Mouse (Mus musculus): ENCODE measurements around the gene Abcb11. TPM values are rescaled to one million over a fixed set of nuclear protein-coding genes. Genes with fewer than 3 reads are reported as not detected.
A peak's percentile ranks its signal among the peaks of the same experiment; 100 is the strongest.
"Not testable (repeated sequence)": the region's sequence is repeated elsewhere in the genome, so short reads cannot be mapped to it uniquely, and the experiment has no call there.

Gene Abcb11
- 0.35 and 0.49 TPM in 2 replicates for total RNA-seq (2017)

DNA sequence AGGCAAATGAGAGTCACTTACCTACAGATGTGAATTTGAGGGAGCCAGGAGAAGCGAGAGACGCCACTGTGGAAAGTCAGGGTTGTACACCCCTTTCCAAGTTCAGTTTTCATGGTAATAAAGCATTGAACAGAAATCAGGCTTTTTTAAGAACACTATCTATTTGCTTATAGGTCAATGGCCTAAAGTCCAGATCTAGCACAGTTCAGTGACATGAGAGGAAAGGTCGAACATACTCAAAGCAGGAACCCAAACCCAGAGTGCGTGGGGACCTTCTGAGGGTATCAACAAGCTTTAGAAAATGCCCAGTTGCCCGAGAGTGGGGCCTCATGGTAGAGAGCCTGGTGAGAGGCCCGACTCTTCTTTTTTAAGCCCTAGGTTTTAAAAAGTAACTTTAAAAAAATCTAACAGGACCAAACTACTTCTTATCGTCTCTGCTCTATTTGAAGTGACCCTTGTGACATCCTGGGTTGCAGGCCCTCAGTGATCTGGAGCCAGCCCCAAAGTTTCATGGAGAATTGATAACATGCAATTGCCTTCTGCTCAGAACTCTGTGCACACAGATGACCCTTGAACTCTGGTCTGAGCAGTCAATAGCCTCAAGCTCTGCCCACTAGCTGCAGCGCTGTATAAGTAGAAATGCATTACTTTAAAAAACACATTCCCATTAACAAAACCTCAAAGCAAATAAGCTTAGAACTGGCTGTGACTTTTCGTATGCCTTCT lies at the start of gene Abcb11:
Gene Abcb11, minus strand, starts transcription at position 121 of the 726 bp plus-strand sequence.
- no peak for ATAC-seq (ENCODE audit: extremely low read depth, insufficient number of reproducible peaks, low FRiP score, poor library complexity, severe bottlenecking)

DNA sequence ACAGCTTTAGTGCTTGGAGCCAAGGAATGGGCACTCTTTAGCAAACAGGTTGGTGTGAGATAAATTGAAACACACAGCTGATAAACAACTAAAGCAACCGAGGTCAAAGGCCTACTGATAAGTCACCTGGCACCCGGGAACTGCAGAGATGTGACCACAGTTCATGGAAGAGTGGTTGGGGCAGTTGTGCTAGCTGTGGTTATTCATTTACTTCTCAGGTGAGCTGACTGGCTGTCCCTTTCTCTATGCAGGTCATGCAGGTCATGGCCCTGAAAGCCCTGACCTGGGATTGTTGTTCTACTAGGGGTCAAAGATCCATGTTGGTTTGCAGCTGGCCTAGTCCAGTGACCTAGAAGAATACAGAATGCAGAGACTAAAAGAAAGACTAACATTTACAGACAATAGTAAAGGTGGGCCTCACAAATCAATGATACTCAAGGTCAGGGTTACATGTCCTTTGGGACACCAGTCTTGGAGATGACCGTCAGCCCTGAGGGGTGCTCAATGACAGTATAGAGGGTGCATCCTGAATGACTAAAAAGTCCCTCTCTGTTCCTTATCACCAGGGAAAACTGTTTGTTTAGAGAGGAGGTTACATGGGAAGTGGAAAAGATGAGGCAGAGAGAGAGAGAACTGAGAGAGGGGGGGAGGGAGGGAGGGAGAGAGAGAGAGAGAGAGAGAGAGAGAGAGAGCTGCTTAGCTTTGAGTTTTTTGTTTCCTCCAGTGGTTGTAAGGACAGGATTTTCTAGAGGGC lies 43.9 kb upstream of the Abcb11 start:
- ATAC-seq (ENCODE audit: extremely low read depth, insufficient number of reproducible peaks, low FRiP score, poor library complexity, severe bottlenecking): no peak

DNA sequence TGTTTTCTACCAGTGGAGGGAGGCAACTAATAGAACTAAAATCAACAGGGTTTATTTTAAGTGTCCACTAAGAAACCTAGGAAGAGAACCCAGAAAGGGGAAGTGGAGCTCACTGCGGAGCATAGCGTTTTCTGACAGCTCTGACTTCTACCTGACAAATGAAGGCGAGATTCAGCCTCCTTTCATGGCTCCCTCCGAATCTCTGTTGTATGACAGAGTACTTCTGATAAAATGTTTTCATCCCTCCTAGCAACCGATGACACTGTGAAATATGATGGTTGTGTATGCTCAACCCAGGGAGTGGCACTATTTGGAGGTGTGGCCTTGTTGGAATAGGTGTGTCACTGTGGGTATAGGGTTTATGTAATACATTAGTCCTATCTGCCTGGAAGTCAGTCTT lies 40.4 kb upstream of the Abcb11 start:
- peak; percentile 67 for ATAC-seq (ENCODE audit: extremely low read depth, insufficient number of reproducible peaks, low FRiP score, poor library complexity, severe bottlenecking)

DNA sequence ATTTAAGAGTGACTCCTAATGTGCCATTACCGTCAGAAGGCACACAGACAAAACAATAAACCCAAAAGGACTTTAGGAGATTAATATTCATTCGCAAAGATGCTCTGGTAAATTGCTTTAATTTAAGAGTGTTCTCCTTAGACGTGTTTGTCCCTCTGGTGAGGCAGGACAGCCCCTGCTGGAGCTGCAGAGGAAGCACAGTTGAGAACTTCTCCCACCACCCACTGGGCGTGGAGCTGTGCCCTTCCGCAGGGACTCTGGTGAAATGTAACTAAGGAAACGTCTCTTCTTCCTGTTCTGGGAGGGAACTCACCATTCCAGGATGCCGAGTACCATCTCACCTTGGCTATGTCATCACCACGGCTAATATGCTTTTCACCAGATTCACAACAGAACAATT lies 39.3 kb upstream of the Abcb11 start:
- ATAC-seq (ENCODE audit: extremely low read depth, insufficient number of reproducible peaks, low FRiP score, poor library complexity, severe bottlenecking): peak; percentile 58

DNA sequence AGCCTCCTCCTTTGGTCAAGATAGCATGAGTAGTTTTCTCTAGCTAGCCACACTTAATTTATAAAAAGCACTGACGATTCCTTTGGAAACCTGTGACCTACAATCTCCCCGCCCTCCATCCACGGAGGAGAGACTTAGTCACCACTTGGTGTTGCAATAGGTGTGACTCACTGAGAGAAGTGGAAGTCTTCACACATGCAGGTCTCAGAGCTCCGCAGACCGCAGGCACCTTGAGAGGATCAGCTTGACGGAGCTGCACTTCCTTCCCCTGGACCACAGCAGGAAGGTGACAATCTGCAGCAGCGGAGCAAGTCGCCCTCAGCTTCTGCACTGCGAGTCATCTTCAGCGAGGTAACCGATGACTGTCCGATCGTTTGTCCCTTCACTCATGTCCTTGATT lies 37.9 kb upstream of the Abcb11 start, which contains the start of gene Dhrs9:
Gene Dhrs9, plus strand, starts transcription at position 165 of the 400 bp plus-strand sequence.
- peak; percentile 90 for ATAC-seq (ENCODE audit: extremely low read depth, insufficient number of reproducible peaks, low FRiP score, poor library complexity, severe bottlenecking)

DNA sequence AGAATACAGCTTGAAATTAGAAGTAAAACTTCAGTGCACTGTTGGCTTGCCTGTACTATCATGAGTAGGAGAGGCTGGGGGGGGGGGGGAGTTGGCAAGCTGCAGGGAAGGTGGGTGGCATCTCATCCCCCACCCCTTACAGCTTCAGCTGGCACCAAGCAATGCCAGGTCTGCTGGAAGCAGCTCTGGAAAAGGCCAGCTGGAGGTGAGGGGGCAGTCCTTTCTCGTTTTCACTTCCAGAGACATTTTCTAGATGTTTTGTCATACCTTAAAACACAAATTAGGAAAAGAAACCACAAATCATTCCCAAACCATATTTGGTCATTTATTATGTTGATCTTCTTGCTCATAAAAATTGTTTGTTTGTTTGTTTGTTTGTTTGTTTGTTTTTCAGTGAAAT lies 37.4 kb upstream of the Abcb11 start:
- ATAC-seq (ENCODE audit: extremely low read depth, insufficient number of reproducible peaks, low FRiP score, poor library complexity, severe bottlenecking): no peak

DNA sequence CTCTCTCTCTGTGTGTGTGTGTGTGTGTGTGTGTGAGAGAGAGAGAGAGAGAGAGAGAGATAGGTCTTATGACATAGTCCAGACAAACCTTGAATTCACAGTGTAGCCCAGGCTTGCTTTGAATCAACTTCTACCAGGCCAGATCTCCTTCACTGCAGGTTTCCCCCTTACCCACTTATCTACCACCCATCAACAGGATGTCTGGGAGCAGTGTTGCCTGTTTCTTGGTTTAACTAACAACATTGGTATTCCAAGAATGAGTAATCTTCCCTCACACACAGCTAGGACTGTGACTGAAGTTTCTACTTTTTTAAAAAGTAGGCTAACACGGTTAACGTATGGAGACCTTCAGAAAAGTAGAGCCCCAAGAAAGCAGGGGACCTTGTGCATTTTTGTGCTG lies 34.4 kb upstream of the Abcb11 start:
- ATAC-seq (ENCODE audit: extremely low read depth, insufficient number of reproducible peaks, low FRiP score, poor library complexity, severe bottlenecking): no peak

DNA sequence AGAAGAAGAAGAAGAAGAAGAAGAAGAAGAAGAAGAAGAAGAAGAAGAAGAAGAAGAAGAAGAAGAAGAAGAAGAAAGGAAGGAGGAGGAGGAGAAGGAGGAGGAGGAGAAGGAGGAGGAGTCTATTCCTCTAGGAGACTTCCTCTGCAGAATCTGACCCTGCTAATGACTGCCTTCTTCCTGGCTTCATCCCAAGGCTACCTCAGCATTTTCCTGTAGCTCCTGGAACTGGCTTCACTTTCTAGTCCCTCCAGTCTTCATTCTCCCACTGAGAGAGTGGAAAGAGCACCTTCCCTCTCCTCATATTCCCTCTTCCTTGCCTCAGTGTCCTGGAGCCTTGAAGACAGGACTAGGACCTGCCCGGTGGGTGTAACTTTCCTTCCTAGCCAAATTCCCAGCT lies 22.9 kb upstream of the Abcb11 start:
- no peak for ATAC-seq (ENCODE audit: extremely low read depth, insufficient number of reproducible peaks, low FRiP score, poor library complexity, severe bottlenecking)

DNA sequence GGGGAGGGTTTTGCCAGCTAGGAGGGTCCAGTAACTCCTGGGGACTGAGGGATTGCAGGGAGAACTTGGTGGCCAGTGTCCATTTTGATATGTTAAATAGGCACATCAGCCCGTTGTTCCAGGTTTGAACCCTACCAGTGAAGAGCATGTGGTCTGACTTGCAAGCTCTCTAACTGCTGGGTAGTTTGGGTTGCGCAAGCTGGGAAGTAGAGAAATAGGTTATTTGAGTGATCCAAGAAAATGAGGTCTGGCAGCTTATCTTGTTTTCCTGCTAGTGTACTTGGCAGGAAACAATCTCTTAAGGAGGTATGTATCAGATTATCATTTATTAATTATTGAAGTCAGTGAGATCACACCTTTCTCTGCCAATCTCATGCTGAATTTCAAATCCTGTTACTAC lies 22.4 kb upstream of the Abcb11 start:
- no peak for ATAC-seq (ENCODE audit: extremely low read depth, insufficient number of reproducible peaks, low FRiP score, poor library complexity, severe bottlenecking)

DNA sequence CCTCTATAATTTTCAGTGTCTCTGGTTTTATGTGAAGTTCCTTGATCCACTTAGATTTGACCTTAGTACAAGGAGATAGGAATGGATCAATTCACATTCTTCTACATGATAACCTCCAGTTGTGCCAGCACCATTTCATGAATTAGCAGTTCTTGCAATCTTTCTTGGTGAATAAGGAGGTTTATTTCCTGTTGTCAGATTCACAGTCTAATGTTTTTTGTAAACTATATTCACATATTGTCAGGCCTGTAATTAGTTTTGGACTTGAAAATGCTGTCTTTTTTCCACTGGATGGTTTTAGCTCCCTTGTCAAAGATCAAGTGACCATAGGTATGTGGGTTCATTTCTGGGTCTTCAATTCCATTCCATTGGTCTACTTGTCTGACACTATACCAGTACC lies 13.0 kb upstream of the Abcb11 start:
- ATAC-seq (ENCODE audit: extremely low read depth, insufficient number of reproducible peaks, low FRiP score, poor library complexity, severe bottlenecking): peak; percentile 100

DNA sequence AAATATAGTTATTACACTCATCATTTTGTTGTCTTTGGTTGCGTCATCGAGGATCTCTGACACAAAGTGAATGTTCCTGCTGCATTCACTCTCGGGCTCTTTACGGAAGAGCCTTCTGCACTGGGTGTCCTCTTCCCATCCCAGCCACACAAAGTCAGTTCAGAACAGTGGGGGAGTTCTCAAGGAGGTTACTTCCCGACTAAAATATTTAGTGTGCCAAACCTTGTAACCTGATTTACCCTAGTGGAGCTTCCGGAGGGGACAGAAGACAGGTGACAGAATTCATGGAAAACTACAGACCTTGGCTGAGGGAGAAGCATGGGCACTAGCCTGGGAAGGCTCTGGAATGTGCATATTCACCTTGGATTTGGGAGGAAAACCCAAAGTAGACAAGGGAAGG lies 910 bp downstream of the Abcb11 start:
- ATAC-seq (ENCODE audit: extremely low read depth, insufficient number of reproducible peaks, low FRiP score, poor library complexity, severe bottlenecking): no peak

DNA sequence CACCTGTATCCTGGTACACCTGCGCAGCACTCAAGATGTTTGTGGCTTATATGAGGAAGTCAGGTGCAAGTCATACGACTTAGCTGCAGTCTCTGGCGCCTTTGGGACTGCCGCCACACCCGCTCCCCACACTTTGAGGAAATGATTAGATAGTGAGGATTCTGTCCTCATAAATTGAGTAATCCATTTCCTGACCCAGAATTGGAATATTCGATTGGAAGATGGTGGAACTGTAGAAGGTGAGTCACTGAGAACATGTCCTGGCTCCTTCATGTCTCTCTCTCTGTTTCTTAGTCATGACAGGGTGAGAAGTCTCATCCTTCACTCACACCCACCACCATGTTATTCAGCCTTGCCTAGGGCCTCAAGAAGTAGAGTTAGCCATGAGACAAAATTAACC lies 10.9 kb downstream of the Abcb11 start:
- ATAC-seq (ENCODE audit: extremely low read depth, insufficient number of reproducible peaks, low FRiP score, poor library complexity, severe bottlenecking): not testable (repeated sequence)

DNA sequence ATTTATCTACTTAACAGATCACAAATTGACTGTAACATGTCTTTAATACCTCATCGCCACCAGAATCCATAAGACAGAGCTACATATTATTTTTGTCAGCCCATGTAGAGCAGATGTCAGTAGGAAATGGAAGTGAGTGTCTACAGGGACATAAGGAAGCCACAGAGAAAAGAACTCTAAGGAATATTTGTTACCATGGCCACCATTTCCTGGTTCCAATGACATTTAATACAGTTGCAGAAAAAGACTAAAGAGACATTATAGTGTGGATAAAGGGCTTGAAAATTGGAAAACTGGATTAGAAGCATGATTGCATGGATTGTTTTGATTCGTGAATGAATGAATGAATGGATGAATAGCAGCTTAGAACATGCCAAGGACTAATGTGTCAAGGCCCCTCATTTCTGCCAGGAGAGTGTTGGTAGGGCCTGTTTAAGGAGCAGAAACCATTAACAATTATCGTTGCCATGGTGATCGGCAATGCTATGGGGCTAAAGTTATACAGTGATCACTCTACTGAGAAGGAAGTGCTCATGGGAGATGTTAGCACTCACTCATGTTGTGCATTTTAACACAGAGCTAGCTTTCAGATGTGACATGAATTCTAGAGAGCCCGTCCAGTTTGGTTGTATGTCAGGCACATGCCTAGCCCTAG lies 13.8 kb downstream of the Abcb11 start:
- ATAC-seq (ENCODE audit: extremely low read depth, insufficient number of reproducible peaks, low FRiP score, poor library complexity, severe bottlenecking): no peak

DNA sequence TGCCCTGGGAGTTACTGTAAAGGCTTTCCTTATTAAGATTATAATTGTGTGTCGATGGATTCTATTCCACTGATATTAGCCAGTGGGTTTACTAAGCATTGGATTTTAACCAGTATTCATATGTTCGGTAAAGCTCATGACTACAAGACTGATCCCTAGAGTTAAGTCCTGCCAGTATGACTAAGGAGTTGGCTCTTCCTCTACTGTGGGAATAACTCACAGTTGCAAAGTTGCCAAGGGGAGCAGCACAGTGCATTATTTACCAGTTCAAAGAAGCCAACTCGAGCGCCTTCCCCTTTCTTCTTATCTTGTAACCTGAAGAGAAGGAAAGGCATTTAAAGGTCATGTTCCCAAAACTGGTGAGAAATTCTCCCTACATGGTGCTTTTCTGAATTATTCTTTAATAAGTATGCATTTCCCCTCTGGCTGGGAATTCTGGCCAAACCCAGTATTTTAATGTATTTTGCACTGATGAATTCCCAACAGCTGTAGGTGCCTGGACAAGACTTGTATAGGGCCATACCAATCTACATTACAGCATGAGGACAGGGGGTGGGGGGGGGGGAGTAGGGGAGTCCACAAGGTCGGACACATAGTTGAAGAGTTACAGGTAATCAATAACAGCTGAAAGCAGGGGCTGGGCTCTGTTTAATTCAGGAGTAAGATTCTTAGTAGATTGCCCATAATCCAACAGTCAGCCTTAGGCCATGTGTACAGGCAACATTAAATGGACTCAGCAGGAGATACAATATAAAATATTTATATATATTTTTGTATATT lies 17.3 kb downstream of the Abcb11 start:
- no peak for ATAC-seq (ENCODE audit: extremely low read depth, insufficient number of reproducible peaks, low FRiP score, poor library complexity, severe bottlenecking)

DNA sequence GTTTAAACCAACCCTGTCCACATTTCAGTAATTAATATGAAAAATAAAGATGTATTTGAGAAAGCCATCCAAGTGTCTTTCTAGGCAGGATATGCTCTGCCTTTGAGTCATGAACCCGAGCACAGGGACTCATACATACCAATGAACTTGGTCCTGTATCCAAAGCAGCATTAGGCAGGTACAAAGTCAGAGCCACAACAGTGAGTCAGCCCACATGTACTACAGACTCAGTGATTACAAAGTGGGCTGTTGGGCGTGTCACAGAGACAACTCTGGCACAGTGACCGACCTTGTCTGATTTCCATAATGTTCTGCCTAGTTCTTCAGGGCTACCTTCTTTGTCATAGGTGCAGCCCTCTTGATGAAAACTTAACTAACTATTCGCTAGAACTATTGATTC lies 19.4 kb downstream of the Abcb11 start:
- ATAC-seq (ENCODE audit: extremely low read depth, insufficient number of reproducible peaks, low FRiP score, poor library complexity, severe bottlenecking): no peak

DNA sequence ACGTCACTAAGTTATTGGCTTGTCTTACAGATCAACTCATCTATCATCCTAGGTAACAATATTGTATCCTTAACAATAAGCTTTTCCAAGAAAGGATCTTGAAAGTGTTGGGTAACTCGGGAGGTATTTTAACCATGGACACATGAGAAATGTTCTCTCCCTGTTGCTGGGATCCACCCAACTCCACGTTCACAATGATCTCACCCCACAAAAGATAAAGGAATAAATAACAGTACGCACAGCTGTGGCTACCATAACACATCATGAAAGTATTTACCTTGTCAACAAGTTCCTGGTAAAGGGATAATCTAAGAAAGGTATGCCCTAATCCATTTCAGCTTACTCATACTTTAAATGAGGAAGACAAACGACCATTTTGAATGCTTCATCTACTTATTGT lies 21.0 kb downstream of the Abcb11 start:
- no peak for ATAC-seq (ENCODE audit: extremely low read depth, insufficient number of reproducible peaks, low FRiP score, poor library complexity, severe bottlenecking)

DNA sequence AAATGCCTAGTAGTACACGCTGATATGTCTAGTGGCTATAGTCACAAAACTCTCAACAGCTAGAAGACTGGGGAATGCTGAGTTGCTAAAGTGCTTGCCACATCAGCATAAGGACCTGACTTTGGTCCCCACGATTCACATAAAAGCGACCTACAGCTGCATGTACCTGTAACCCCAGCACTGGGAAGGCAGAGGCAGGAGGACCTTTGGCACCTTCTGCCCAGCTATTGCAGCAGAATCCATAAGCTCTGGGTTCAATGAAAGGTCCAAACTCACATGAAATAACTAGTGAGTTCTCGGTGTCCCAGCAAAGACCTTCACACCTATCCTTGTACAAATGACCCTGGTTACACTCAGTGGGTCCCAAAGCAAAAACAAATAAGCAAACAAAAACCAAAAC lies 31.1 kb downstream of the Abcb11 start:
- ATAC-seq (ENCODE audit: extremely low read depth, insufficient number of reproducible peaks, low FRiP score, poor library complexity, severe bottlenecking): no peak

DNA sequence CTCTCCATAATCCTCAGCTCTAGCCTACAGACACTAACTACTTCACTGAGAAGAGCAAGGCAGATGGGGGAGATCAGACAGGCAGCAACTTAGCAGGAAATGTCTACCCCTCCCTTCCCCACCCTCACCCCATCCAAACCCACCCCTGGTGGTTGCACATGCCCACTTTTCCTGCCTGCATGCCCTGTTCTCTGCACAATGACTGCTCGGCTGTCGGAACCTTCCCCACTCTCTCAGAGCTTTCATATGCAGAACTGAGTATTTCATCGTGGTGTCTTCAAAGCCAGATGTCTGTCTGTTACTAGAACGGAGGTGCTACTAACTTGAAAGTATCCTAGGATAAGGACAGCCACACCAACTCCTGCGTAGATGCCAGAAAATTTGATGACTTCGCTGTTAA lies 34.3 kb downstream of the Abcb11 start:
- ATAC-seq (ENCODE audit: extremely low read depth, insufficient number of reproducible peaks, low FRiP score, poor library complexity, severe bottlenecking): no peak

DNA sequence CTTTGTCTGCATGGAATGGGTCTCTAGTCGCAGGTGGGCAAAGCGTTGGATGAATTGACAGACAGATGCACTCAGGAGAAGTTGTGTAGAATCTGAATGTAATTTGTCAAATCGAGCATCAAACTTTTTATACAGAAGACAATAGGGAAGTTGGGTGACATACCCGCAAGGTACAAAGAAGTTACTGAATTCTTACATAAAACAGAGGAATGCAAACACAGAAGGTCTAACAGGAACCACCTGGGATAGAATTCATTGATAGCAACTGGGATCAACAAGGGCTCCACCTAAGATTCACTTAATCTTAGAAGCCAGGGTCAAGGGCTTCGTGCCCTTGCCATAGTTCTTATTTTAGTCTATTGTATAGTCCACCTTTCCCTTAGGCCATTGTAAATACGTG lies 41.8 kb downstream of the Abcb11 start:
- not testable (repeated sequence) for ATAC-seq (ENCODE audit: extremely low read depth, insufficient number of reproducible peaks, low FRiP score, poor library complexity, severe bottlenecking)
